In genomic region chr5:66209532-66210176, GRCm38 (mm10) we compare ENCODE assay signal across 13 mouse cellular contexts. TPM values are rescaled to one million over a fixed set of nuclear protein-coding genes. Genes with fewer than 3 reads are reported as not detected.
DNase-seq lines count a peak whose midpoint lies in the region; ATAC-seq and TF ChIP-seq lines count a peak whose summit lies in the region.
"Had no signal": no experiment of that assay in that cellular context is flagged by ENCODE, and none has a peak within 500 bp of the region (broad histone marks: within the 10 kb centered on the region; RNA-seq: fewer than 3 reads in every experiment).

No protein-coding gene starts in this region.

- H3K4me1 ChIP-seq in embryonic facial prominence, embryonic 11.5 days (ENCODE audit: control insufficient read depth, insufficient read depth, low read length), result no peaks in the 10 kb centered on the region
- no peaks in the 10 kb centered on the region; the same call in 1 of the 2 replicates for H3K4me1 ChIP-seq in embryonic facial prominence, embryonic 10.5 days
- H3K4me1 ChIP-seq in lung, embryonic 15.5 days, result no peaks in the 10 kb centered on the region
- H3K4me1 ChIP-seq in lung, adult 2 months (ENCODE audit: control insufficient read depth, insufficient read depth, low read length), result no peaks in the 10 kb centered on the region
- H3K4me1 ChIP-seq: limb, embryonic 12.5 days had no signal

- TF ChIP-seq POLR2A in lung, adult 2 months (IDR thresholded peaks at IDR 0.05; ENCODE audit: borderline replicate concordance, extremely low read depth, low read depth, low read length), result no peak

- H3K4me3 ChIP-seq in embryonic facial prominence, embryonic 11.5 days (ENCODE audit: low read depth, low read length), result no peak overlapping the region
- H3K4me3 ChIP-seq in embryonic facial prominence, embryonic 10.5 days, result no peak overlapping the region
- H3K4me3 ChIP-seq in lung, embryonic 15.5 days, result no peak overlapping the region
- no peak overlapping the region for H3K4me3 ChIP-seq in lung, adult 2 months (replicated peaks; ENCODE audit: extremely low read depth, low read depth, low read length)
- H3K4me3 ChIP-seq: limb, embryonic 12.5 days; midbrain, embryonic 12.5 days had no signal

- H3K9me3 ChIP-seq in embryonic facial prominence, embryonic 11.5 days (replicated peaks; ENCODE audit: control insufficient read depth, low read length), result no peaks in the 10 kb centered on the region
- no peaks in the 10 kb centered on the region for H3K9me3 ChIP-seq in embryonic facial prominence, embryonic 10.5 days
- H3K9me3 ChIP-seq in lung, embryonic 15.5 days, result no peaks in the 10 kb centered on the region
- H3K9me3 ChIP-seq: limb, embryonic 12.5 days; midbrain, embryonic 12.5 days had no signal

- H3K27me3 ChIP-seq in embryonic facial prominence, embryonic 11.5 days (ENCODE audit: control insufficient read depth, insufficient read depth, low read length), result no peaks in the 10 kb centered on the region
- H3K27me3 ChIP-seq in embryonic facial prominence, embryonic 10.5 days (replicated peaks; ENCODE audit: low read depth, poor library complexity, severe bottlenecking), result no peaks in the 10 kb centered on the region
- no peaks in the 10 kb centered on the region for H3K27me3 ChIP-seq in lung, embryonic 15.5 days
- H3K27me3 ChIP-seq: limb, embryonic 12.5 days; midbrain, embryonic 12.5 days had no signal

- H3K4me2 ChIP-seq in embryonic facial prominence, embryonic 11.5 days (ENCODE audit: low read depth, low read length), result no peak overlapping the region
- no peak overlapping the region for H3K4me2 ChIP-seq in lung, embryonic 15.5 days
- H3K4me2 ChIP-seq: limb, embryonic 12.5 days; midbrain, embryonic 12.5 days had no signal

- DNase-seq in embryonic facial prominence, embryonic 11.5 days (ENCODE audit: low spot score), result peak; percentile 46
- no peak for DNase-seq in embryonic facial prominence, embryonic 10.5 days (ENCODE audit: low spot score)
- DNase-seq in lung, adult 2 months, result no peak
- peak; percentile 65 for DNase-seq in adipocyte (ENCODE audit: low spot score)
- DNase-seq in retina, postnatal 1 day, result peak; percentile 35
- DNase-seq in heart, postnatal 14 days, result no peak
- no peak for DNase-seq in neural tube, embryonic 10.5 days (ENCODE audit: extremely low spot score, low spot score)
- DNase-seq: gastrocnemius, postnatal 25 days; heart, postnatal 36 days had no signal

- no peaks in the 10 kb centered on the region for H3K36me3 ChIP-seq in embryonic facial prominence, embryonic 11.5 days (replicated peaks; ENCODE audit: control insufficient read depth, insufficient read depth, low read depth, low read length)
- H3K36me3 ChIP-seq in embryonic facial prominence, embryonic 10.5 days (replicated peaks), result no peaks in the 10 kb centered on the region
- H3K36me3 ChIP-seq in lung, embryonic 15.5 days, result no peaks in the 10 kb centered on the region
- H3K36me3 ChIP-seq: limb, embryonic 12.5 days; midbrain, embryonic 12.5 days had no signal

- H3K9ac ChIP-seq in embryonic facial prominence, embryonic 11.5 days (replicated peaks; ENCODE audit: low read length), result no peak overlapping the region
- H3K9ac ChIP-seq in lung, embryonic 15.5 days, result no peak overlapping the region
- H3K9ac ChIP-seq: limb, embryonic 12.5 days; midbrain, embryonic 12.5 days had no signal

- ATAC-seq in embryonic facial prominence, embryonic 11.5 days (replicated peaks; ENCODE audit: insufficient number of reproducible peaks, low FRiP score, low TSS enrichment, low read depth), result no peak
- ATAC-seq in lung, embryonic 15.5 days (ENCODE audit: borderline replicate concordance, extremely low read depth, low FRiP score, low TSS enrichment), result no peak

- H3K27ac ChIP-seq in embryonic facial prominence, embryonic 11.5 days (replicated peaks; ENCODE audit: low read depth, low read length), result no peak overlapping the region
- no peak overlapping the region for H3K27ac ChIP-seq in embryonic facial prominence, embryonic 10.5 days (replicated peaks)
- H3K27ac ChIP-seq in lung, embryonic 15.5 days, result 0 out of 2 replicates have a peak overlapping the region, but pooled peaks have one; percentile 3
- H3K27ac ChIP-seq: limb, embryonic 12.5 days; midbrain, embryonic 12.5 days had no signal

- intact Hi-C loops in heart, postnatal 14 days (cut with DNase I), result no loop called here

- 76% methylated on average over 5 of the region's 5 CpGs for WGBS in embryonic facial prominence, embryonic 11.5 days
- WGBS in embryonic facial prominence, embryonic 10.5 days, result 84% methylated on average over 5 of the region's 5 CpGs
- 63% methylated on average over 5 of the region's 5 CpGs for WGBS in lung, embryonic 15.5 days
- 74% methylated on average over 5 of the region's 5 CpGs for WGBS in lung, adult 2 months

- no peak for TF ChIP-seq CTCF in lung, adult 2 months (IDR thresholded peaks at IDR 0.05; ENCODE audit: insufficient read depth, low read length)

RNA-seq across cellular contexts. Expression of gene Rbm47, which starts 36.7 kb away (rescaled TPM):
- 2.9 and 3.6 TPM in 2 replicates for polyA plus RNA-seq in embryonic facial prominence, embryonic 11.5 days (2014; fragmentation: Nextera tagmentation; extraction: Ambion mirVana)
- 3.2 and 4.4 TPM in 2 replicates for polyA plus RNA-seq in embryonic facial prominence, embryonic 10.5 days (2016; fragmentation: Nextera tagmentation; extraction: Ambion mirVana)
- 23.6 and 28.5 TPM in 2 replicates for polyA plus RNA-seq in lung, embryonic 15.5 days (2015; fragmentation: Nextera tagmentation; extraction: Ambion mirVana)
- 33.1 and 37.2 TPM in 2 replicates for polyA plus RNA-seq in lung, adult 2 months (2012; rRNA removed)
- 1 to 10 TPM; 2.7 to 2.8 TPM for total RNA-seq in heart, postnatal 14 days (2021)

RNA-seq across cellular contexts. Expression of gene Nsun7, which starts 50.0 kb away (rescaled TPM):
- polyA plus RNA-seq in embryonic facial prominence, embryonic 11.5 days (2014; fragmentation: Nextera tagmentation; extraction: Ambion mirVana), result 0.46 and 0.52 TPM in 2 replicates
- polyA plus RNA-seq in embryonic facial prominence, embryonic 10.5 days (2016; fragmentation: Nextera tagmentation; extraction: Ambion mirVana), result 0.44 and 0.49 TPM in 2 replicates
- 1.8 and 2.3 TPM in 2 replicates for polyA plus RNA-seq in lung, embryonic 15.5 days (2015; fragmentation: Nextera tagmentation; extraction: Ambion mirVana)
- 1.3 and 1.5 TPM in 2 replicates for polyA plus RNA-seq in lung, adult 2 months (2012; rRNA removed)
- total RNA-seq in heart, postnatal 14 days (2021), result under 1 TPM; 0.07 to 0.17 TPM
- total RNA-seq: gastrocnemius, postnatal 25 days had no signal
- polyA plus RNA-seq: large intestine, adult 2 months had no signal

Comparison
In these comparisons a context has a peak if more than half of its experiments do, and no peak if none do; other contexts are left out.
1. DNase-seq: peak in embryonic facial prominence, embryonic 11.5 days (single experiment), adipocyte (single experiment) and retina, postnatal 1 day (single experiment); none in embryonic facial prominence, embryonic 10.5 days (single experiment), lung, adult 2 months (single experiment), heart, postnatal 14 days (0 of 2) and neural tube, embryonic 10.5 days (single experiment).